Mouse (Mus musculus): ENCODE data around the gene Plekhm1.
A peak's percentile ranks its signal among the peaks of the same experiment; 100 is the strongest.

The Plekhm1 gene

GRCm38 (mm10) chr11:103359841-103360641 is 52.4 kb downstream of the Plekhm1 start:
- peak; percentile 85 for DNase-seq

- DNase-seq = peak; percentile 49
Measured at GRCm38 (mm10) chr11:103359122-103359521, 53.4 kb downstream of the Plekhm1 start.

DNA sequence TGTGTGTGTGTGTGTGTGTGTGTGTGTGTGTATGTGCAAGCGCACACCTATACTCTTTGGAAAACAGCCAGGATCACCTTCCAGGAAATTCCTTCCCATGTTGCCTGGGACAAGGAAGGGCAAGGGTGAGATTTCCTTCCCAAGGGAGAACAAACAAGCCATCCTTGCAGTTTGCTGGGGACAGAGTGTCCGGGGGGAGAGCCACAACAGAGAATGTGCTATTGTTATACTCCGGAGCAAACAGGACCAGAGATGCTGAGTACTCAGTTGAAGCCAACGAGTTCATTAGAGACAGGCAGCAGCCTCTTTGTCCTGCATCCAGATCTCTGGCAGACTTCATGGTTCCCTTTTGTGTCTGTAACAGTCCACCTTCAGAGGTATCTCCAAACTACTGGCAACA is 54.2 kb downstream of the Plekhm1 start:
- DNase-seq = no peak

DNA sequence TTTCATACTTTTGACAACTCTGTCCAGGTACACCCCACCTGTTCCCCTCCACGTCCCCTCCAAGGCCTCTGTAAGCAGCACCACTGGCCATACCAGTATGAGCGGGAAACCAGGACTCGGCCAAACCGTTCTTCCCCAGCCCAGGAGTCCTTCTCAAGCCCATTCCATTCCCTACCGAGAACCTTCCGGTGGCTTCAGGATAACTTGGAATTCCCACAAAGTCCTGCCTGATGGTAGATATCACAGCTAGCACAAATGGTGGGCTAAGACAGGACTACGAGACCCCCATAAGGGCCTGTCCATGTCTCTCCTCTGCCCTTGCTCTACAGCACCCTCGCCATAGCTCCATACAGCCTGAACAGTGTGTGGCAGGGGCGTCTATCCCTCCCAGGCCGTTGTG is 54.8 kb downstream of the Plekhm1 start:
- DNase-seq = no peak

DNA sequence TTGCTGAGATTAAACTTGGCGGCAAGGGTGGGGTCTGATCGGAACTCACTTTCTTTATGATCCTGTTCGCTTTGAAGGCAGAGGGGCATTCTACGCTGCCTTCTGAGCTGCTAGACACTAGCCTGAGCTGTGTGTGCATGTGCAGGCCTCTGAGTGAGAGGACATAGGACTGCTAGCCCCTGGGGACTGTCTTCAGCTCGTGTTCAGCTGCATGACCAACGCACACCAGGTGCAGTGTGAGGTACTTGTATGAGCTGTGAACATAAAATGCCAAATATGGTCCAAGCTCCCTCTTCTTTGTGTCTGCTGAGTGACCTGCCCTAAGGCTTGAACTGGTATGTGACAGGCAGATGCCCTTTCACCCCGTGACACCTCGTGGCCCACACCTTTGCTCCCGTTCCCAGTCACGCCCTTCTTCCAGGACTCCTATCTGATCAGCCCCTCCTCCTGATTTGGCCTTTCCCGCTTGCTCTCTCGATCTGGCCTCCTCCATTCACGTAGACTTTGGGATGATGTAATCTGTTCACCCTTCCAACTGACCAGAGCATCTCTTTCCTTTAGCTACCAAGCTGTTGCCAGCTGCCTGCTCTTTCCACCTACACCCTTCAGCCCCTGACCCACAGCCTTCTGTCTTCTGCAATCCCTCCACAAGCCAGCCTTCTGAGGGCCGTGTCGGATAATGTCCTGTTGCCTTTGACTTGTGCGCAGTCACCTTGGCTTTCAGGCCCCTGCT is 55.4 kb downstream of the Plekhm1 start:
- DNase-seq = no peak

GRCm38 (mm10) chr11:103356032-103356571 is 56.4 kb downstream of the Plekhm1 start:
- DNase-seq = no peak

GRCm38 (mm10) chr11:103355251-103355650 is 57.2 kb downstream of the Plekhm1 start:
- no peak for DNase-seq

- DNase-seq = no peak
Measured at GRCm38 (mm10) chr11:103354033-103354432, 58.5 kb downstream of the Plekhm1 start.

GRCm38 (mm10) chr11:103352239-103352814 is 60.2 kb downstream of the Plekhm1 start:
- no peak for DNase-seq

- no peak for DNase-seq
Measured at GRCm38 (mm10) chr11:103350711-103351315, 61.7 kb downstream of the Plekhm1 start.

DNA sequence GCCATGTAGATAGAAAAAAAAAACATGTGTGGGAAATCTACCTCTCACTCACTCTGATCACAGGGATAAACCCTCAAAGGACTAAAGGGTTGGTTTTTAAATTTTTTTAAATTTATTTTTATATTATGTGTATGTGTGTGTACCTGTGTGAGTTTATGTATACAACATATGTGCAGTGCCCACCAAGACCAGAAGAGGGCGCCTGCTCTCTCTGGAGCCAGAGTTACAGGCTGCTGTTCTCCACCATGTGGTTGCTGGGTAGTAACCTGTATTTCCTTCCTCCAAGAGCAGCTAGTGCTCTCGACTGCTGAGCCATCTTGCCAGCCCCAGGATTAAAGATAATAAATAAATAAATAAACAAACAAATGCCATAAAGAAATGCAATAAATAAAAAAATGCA is 62.8 kb downstream of the Plekhm1 start:
- no peak for DNase-seq

DNA sequence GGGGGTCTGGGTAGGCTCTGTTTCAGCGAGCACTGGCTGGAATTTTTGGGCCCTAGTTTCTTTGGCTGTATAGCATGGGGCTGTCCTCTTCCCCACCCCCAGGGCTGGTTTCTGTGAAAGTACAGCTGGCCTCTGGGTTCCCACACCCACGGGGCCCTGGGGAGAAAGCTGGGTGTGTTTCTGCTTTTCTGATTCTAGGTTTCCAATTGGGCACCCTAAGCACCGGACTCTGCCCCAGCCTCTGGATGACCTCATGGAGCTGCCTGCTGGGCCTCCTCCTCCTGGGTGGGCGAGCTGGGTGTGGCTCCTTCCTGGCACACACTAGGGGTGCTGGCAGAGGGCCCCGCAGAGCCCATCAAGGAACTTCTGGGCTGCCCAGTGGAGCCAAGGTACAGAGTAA is 65.8 kb downstream of the Plekhm1 start:
- peak; percentile 73 for DNase-seq

DNA sequence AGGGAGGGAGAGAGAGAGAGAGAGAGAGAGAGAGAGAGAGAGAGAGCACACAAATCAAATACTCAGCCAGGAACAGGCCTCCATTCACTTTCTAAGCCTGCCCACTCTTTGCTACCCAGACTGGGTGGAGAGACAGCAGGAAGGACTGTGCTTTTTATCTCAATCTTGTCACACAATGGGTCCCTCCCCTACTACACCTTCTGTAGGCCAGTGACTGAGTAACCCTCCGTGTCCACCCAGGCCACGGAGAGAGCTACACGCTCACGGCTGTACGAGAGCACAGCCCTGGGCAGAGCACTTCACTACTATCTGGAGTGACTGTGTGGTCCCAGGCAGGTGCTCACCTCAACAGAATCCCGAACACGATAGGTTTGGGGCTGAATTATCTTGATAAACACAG is 66.3 kb downstream of the Plekhm1 start:
- DNase-seq = no peak

DNA sequence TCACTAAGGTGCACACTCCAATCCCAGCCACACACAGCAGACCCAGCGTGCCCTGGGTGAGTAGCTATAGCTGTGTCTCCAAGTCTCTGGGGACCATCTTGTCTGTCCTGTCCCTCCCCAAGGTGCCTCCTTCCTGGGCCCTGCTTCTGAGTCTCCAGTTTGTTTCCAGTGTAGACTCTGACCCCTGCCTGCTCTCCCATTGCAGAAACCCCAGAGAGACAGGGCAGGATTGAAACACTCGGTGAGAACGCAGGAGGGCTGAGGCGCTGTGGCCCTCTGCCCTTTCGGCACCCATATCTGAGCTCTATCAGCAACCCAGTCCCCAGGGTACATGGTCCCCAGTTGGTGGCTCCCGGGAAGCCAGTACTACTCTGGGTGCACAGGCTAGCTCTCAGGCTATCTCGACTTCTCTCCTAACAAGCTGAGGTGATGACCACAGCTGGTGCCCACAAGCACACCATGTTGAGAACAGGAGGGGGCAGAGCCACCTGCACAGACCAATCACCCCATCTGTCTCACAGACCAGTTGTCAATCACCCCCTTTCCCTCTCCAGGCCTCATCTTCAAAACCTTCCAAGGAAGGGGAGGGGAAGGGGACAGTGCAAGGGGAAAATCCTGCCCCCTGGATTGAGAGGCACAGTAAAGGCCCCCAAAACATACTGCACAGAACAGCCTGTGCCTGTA is 66.9 kb downstream of the Plekhm1 start:
- DNase-seq = no peak

- peak; percentile 61 for DNase-seq
Measured at GRCm38 (mm10) chr11:103344494-103345332, 67.8 kb downstream of the Plekhm1 start.

GRCm38 (mm10) chr11:103343881-103344280 is 68.6 kb downstream of the Plekhm1 start:
- no peak for DNase-seq

DNA sequence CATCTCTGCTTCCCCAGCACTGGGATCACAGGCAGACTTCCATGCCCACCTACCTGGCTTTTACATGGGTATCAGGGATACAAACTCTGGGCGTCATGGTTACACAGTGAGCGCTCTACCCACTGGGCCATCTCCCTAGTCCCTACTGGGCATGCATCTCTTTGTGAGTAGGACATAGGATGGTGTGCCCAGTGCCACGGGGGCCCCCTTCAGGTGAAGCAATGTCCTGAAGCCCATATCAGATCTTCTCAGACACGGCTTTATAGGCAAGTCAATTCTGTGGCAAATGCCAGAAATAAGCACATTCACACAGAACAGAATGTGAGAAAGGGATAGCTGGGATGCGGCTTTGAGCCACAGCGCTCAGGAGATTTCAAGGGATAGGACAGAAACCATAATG is 69.4 kb downstream of the Plekhm1 start:
- DNase-seq = no peak

GRCm38 (mm10) chr11:103340677-103341076 is 71.8 kb downstream of the Plekhm1 start:
- no peak for DNase-seq

GRCm38 (mm10) chr11:103340130-103340529 is 72.4 kb downstream of the Plekhm1 start:
- no peak for DNase-seq

- DNase-seq = no peak
Measured at GRCm38 (mm10) chr11:103339414-103340119, 72.9 kb downstream of the Plekhm1 start.

GRCm38 (mm10) chr11:103338671-103339070 is 73.8 kb downstream of the Plekhm1 start:
- no peak for DNase-seq
